Mouse (Mus musculus) v-Abl transformed pro-B cells (cell line): ENCODE data around the gene Hsd17b1.

Experiments used
- in situ Hi-C, 2 experiments: fragments of 400-800 bp; cut with MboI; formaldehyde crosslinking; loops; one replicate each; pipeline ENCODE4 v1.15.1; 2025; ENCODE audit not compliant: unreplicated experiment in 2 of 2

Gene Hsd17b1

GRCm38 (mm10) chr11:101083083-101083697 is 5.0 kb downstream of the Hsd17b1 start:
- in situ Hi-C loops, result loop anchor here (5.0 to 25.0 kb wide), 4 partner anchors 34 to 354 kb away; partner anchors contain the start of genes Cntnap1 (in 1 of the 2), Ifi35 (in 1 of the 2), Plekhh3 (in 1 of the 2) and Ptges3l (in 1 of the 2)

- in situ Hi-C loops, result loop anchor here (5.0 to 25.0 kb wide), 4 partner anchors 33 to 353 kb away; partner anchors contain the start of genes Cntnap1 (in 1 of the 2), Ifi35 (in 1 of the 2), Plekhh3 (in 1 of the 2) and Ptges3l (in 1 of the 2)
These were observed 6.0 kb downstream of the Hsd17b1 start for GRCm38 (mm10) chr11:101084246-101084645.

- in situ Hi-C loops, result loop anchor here (5.0 to 25.0 kb wide), 4 partner anchors 32 to 352 kb away; partner anchors contain the start of genes Cntnap1 (in 1 of the 2), Ifi35 (in 1 of the 2), Plekhh3 (in 1 of the 2) and Ptges3l (in 1 of the 2)
These were observed 6.6 kb downstream of the Hsd17b1 start for GRCm38 (mm10) chr11:101084811-101085210.

GRCm38 (mm10) chr11:101085617-101086322 is 7.6 kb downstream of the Hsd17b1 start:
- in situ Hi-C loops, result loop anchor here in 1 of 2 experiments (25.0 kb wide), 1 partner anchor 352 kb away; the partner anchor contains the start of genes Ifi35, Ptges3l, Rpl27 and Rundc1

GRCm38 (mm10) chr11:101086323-101086674 is 8.1 kb downstream of the Hsd17b1 start:
- in situ Hi-C loops, result loop anchor here in 1 of 2 experiments (25.0 kb wide), 1 partner anchor 351 kb away; the partner anchor contains the start of genes Ifi35, Ptges3l, Rpl27 and Rundc1

GRCm38 (mm10) chr11:101086756-101087681 is 8.8 kb downstream of the Hsd17b1 start, which contains the start of gene Mlx:
Gene Mlx, plus strand, starts transcription at chr11:101087277.
- in situ Hi-C loops, result loop anchor here in 1 of 2 experiments (25.0 kb wide), 1 partner anchor 350 kb away; the partner anchor contains the start of genes Ifi35, Ptges3l, Rpl27 and Rundc1

GRCm38 (mm10) chr11:101087682-101088055 is 9.5 kb downstream of the Hsd17b1 start:
- in situ Hi-C loops, result loop anchor here in 1 of 2 experiments (25.0 kb wide), 1 partner anchor 350 kb away; the partner anchor contains the start of genes Ifi35, Ptges3l, Rpl27 and Rundc1

GRCm38 (mm10) chr11:101089931-101090330 is 11.7 kb downstream of the Hsd17b1 start:
- in situ Hi-C loops, result loop anchor here in 1 of 2 experiments (25.0 kb wide), 1 partner anchor 347 kb away; the partner anchor contains the start of genes Ifi35, Ptges3l, Rpl27 and Rundc1

GRCm38 (mm10) chr11:101094930-101095313 is 16.7 kb downstream of the Hsd17b1 start:
- in situ Hi-C loops, result loop anchor here in 1 of 2 experiments (25.0 kb wide), 1 partner anchor 342 kb away; the partner anchor contains the start of genes Ifi35, Ptges3l, Rpl27 and Rundc1

GRCm38 (mm10) chr11:101095314-101096024 is 17.3 kb downstream of the Hsd17b1 start, which contains the start of gene Psmc3ip:
Gene Psmc3ip, minus strand, starts transcription at chr11:101095436.
- in situ Hi-C loops, result loop anchor here in 1 of 2 experiments (25.0 kb wide), 1 partner anchor 342 kb away; the partner anchor contains the start of genes Ifi35, Ptges3l, Rpl27 and Rundc1

GRCm38 (mm10) chr11:101098231-101098630 is 20.0 kb downstream of the Hsd17b1 start:
- in situ Hi-C loops, result loop anchor here in 1 of 2 experiments (25.0 kb wide), 1 partner anchor 339 kb away; the partner anchor contains the start of genes Ifi35, Ptges3l, Rpl27 and Rundc1

- in situ Hi-C loops, result no loop called here
These were observed 24.8 kb downstream of the Hsd17b1 start for GRCm38 (mm10) chr11:101103011-101103410.

- in situ Hi-C loops, result no loop called here
These were observed 31.1 kb downstream of the Hsd17b1 start for GRCm38 (mm10) chr11:101109351-101109750.

GRCm38 (mm10) chr11:101110708-101111107 is 32.5 kb downstream of the Hsd17b1 start:
- in situ Hi-C loops, result no loop called here

- in situ Hi-C loops, result no loop called here
These were observed 33.0 kb downstream of the Hsd17b1 start for GRCm38 (mm10) chr11:101111178-101111577.

- in situ Hi-C loops, result no loop called here
These were observed 34.0 kb downstream of the Hsd17b1 start for GRCm38 (mm10) chr11:101112186-101112585.

- in situ Hi-C loops, result loop anchor here in 1 of 2 experiments (5.0 kb wide), 1 partner anchor 33 kb away; the partner anchor contains the start of gene Coasy
These were observed 37.4 kb downstream of the Hsd17b1 start for GRCm38 (mm10) chr11:101115564-101115963.

- in situ Hi-C loops, result loop anchor here in 1 of 2 experiments (5.0 kb wide), 1 partner anchor 36 kb away; the partner anchor contains the start of gene Coasy
These were observed 39.9 kb downstream of the Hsd17b1 start for GRCm38 (mm10) chr11:101118105-101118504.
